Mouse (Mus musculus): ENCODE results near the gene Gm44965.

DNA sequence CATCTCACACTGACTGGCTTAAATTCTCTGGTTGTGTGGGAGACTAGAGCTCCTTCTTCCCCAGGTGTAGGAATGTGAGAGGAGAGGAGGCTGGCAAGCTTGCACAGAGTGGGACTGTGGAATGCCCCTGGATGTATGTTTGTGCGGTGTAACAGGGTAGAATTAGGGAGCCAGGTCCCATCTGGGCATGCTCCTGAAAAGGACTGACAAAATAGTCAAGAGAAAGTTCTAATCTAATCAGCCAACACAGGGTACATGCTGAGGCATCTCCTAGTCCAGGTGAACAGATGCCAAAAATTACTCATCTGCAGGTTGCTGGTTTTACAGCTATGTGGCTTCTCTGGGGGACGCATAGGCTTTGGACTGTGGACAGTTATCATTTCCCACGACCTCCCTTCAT is 37.8 kb upstream of the Gm44965 start:
- TF ChIP-seq CTCF (IDR thresholded peaks at IDR 0.05; ENCODE audit: control insufficient read depth, insufficient read depth, insufficient read length) (no peak), MAX (IDR thresholded peaks at IDR 0.05) (no peak), USF1 (IDR thresholded peaks at IDR 0.05; ENCODE audit: low read depth) (no peak), FOSL1 (IDR thresholded peaks at IDR 0.05; ENCODE audit: insufficient read depth, low read length, poor library complexity, severe bottlenecking) (no peak), MYOD1 (IDR thresholded peaks at IDR 0.05; ENCODE audit: control insufficient read depth, insufficient read length, low read depth) (no peak)

All from C2C12 (cell line).